Mouse (Mus musculus) midbrain, embryonic 10.5 days (tissue): Measurements from ENCODE around the gene Fam13c. TPM values are rescaled to one million over a fixed set of nuclear protein-coding genes. Genes with fewer than 3 reads are reported as not detected.

Experiments used
- DNase-seq: peaks from one replicate; pipeline ENCODE4 v3.0.0-alpha.2; 2017; ENCODE audit warnings: low spot score
- H3K27ac ChIP-seq: fragments of 300-500 bp; sonication (generic); replicated peaks from 2 replicates; pipeline ENCODE4 v1.5.1; 2016; ENCODE audit warnings: mild to moderate bottlenecking
- H3K27me3 ChIP-seq: fragments of 300-500 bp; sonication (generic); 2 replicates; pipeline ENCODE4 v1.6.1; 2016; ENCODE audit warnings: low read depth, mild to moderate bottlenecking; ENCODE audit not compliant: poor library complexity, severe bottlenecking
- H3K36me3 ChIP-seq: fragments of 300-500 bp; sonication (generic); 2 replicates; pipeline ENCODE4 v1.6.1; 2016; ENCODE audit warnings: mild to moderate bottlenecking, moderate library complexity
- H3K4me1 ChIP-seq: fragments of 300-500 bp; sonication (generic); 2 replicates; pipeline ENCODE4 v1.6.1; 2016
- H3K4me3 ChIP-seq: fragments of 300-500 bp; sonication (generic); 2 replicates; pipeline ENCODE4 v1.5.1; 2016; ENCODE audit warnings: mild to moderate bottlenecking, moderate library complexity
- H3K9me3 ChIP-seq: fragments of 300-500 bp; sonication (generic); replicated peaks from 2 replicates; pipeline ENCODE4 v1.6.1; 2016; ENCODE audit warnings: mild to moderate bottlenecking
- WGBS: fragments of 180-500 bp; shearing (Covaris S2); methylation state at CpG from one replicate; pipeline ENCODE4 v1.1.7; 2016; 5-methylcytosine and 5-hydroxymethylcytosine counted together
- polyA plus RNA-seq: library from polyadenylated mRNA; unstranded; fragments of >200 nt; fragmentation: Nextera tagmentation; extraction: Ambion mirVana; gene quantifications from 2 replicates; pipeline ENCODE4 v1.2.1, GENCODE M21; 2016

Gene Fam13c
- polyA plus RNA-seq, 1 experiment from 2014 or later = 13.3 TPM

- H3K27ac ChIP-seq = no peak overlapping the region
- H3K4me1 ChIP-seq = peaks cover 19% of the 10 kb centered on the region
- no peaks in the 10 kb centered on the region for H3K27me3 ChIP-seq
- DNase-seq = no peak
- no peaks in the 10 kb centered on the region for H3K9me3 ChIP-seq
- 88% methylated on average over 6 of the region's 6 CpGs for WGBS
- no peak overlapping the region for H3K4me3 ChIP-seq
- H3K36me3 ChIP-seq = peaks cover 15% of the 10 kb centered on the region; the same call in 1 of the 2 replicates
These were observed 43.5 kb downstream of the Fam13c start for GRCm38 (mm10) chr10:70483736-70484135.

- peak; percentile 31 for DNase-seq
- H3K27ac ChIP-seq = peak overlapping the region; percentile 74
- no peaks in the 10 kb centered on the region for H3K27me3 ChIP-seq
- no peaks in the 10 kb centered on the region for H3K9me3 ChIP-seq
- H3K36me3 ChIP-seq = peaks cover 14% of the 10 kb centered on the region; the same call in 1 of the 2 replicates
- H3K4me3 ChIP-seq = peak overlapping the region; percentile 5; the same call in 1 of the 2 replicates
- H3K4me1 ChIP-seq = peaks cover 19% of the 10 kb centered on the region
- WGBS = 32% methylated on average over 7 of the region's 7 CpGs
These were observed 44.4 kb downstream of the Fam13c start for GRCm38 (mm10) chr10:70484568-70485286.

GRCm38 (mm10) chr10:70485287-70485612 is 45.0 kb downstream of the Fam13c start:
- Histone ChIP-seq H3K9me3 (no peaks in the 10 kb centered on the region), H3K4me1 (peaks cover 19% of the 10 kb centered on the region), H3K36me3 (peaks cover 17% of the 10 kb centered on the region; the same call in 1 of the 2 replicates), H3K27me3 (no peaks in the 10 kb centered on the region), H3K4me3 (peak overlapping the region; percentile 5; the same call in 1 of the 2 replicates), H3K27ac (peak overlapping the region; percentile 74)
- peak; percentile 75 for DNase-seq
- WGBS = 12% methylated on average over 7 of the region's 7 CpGs

GRCm38 (mm10) chr10:70486651-70487050 is 46.4 kb downstream of the Fam13c start:
- H3K36me3 ChIP-seq = peaks cover 8% of the 10 kb centered on the region; the same call in 1 of the 2 replicates
- peaks cover 19% of the 10 kb centered on the region for H3K4me1 ChIP-seq
- no peaks in the 10 kb centered on the region for H3K9me3 ChIP-seq
- H3K4me3 ChIP-seq = no peak overlapping the region
- no peak for DNase-seq
- no peak overlapping the region for H3K27ac ChIP-seq
- H3K27me3 ChIP-seq = no peaks in the 10 kb centered on the region
- WGBS = 90% methylated on average over 6 of the region's 6 CpGs

- Histone ChIP-seq H3K27me3 (no peaks in the 10 kb centered on the region), H3K4me1 (peaks cover 4% of the 10 kb centered on the region), H3K9me3 (no peaks in the 10 kb centered on the region), H3K4me3 (no peak overlapping the region), H3K27ac (no peak overlapping the region), H3K36me3 (peaks cover 5% of the 10 kb centered on the region; the same call in 1 of the 2 replicates)
- DNase-seq = no peak
- 82% methylated on average over 3 of the region's 3 CpGs for WGBS
These were observed 53.6 kb downstream of the Fam13c start for GRCm38 (mm10) chr10:70493891-70494290.

- no peak overlapping the region for H3K4me3 ChIP-seq
- no peaks in the 10 kb centered on the region for H3K9me3 ChIP-seq
- H3K27me3 ChIP-seq = no peaks in the 10 kb centered on the region
- DNase-seq = no peak
- H3K27ac ChIP-seq = no peak overlapping the region
- peaks cover 5% of the 10 kb centered on the region; the same call in 1 of the 2 replicates for H3K36me3 ChIP-seq
- peaks cover 8% of the 10 kb centered on the region for H3K4me1 ChIP-seq
- WGBS = 69% methylated on average over 2 of the region's 2 CpGs
These were observed 54.2 kb downstream of the Fam13c start for GRCm38 (mm10) chr10:70494441-70494840.

- no peak overlapping the region for H3K27ac ChIP-seq
- H3K36me3 ChIP-seq = peaks cover under 1% of the 10 kb centered on the region; the same call in 1 of the 2 replicates
- H3K4me1 ChIP-seq = peaks cover 9% of the 10 kb centered on the region
- H3K9me3 ChIP-seq = no peaks in the 10 kb centered on the region
- DNase-seq = no peak
- no peaks in the 10 kb centered on the region for H3K27me3 ChIP-seq
- WGBS = 84% methylated on average over 4 of the region's 4 CpGs
- H3K4me3 ChIP-seq = no peak overlapping the region
These were observed 55.1 kb downstream of the Fam13c start for GRCm38 (mm10) chr10:70495106-70496104.

GRCm38 (mm10) chr10:70496938-70497337 is 56.7 kb downstream of the Fam13c start:
- H3K27ac ChIP-seq = no peak overlapping the region
- no peak for DNase-seq

GRCm38 (mm10) chr10:70498328-70498727 is 58.0 kb downstream of the Fam13c start:
- Histone ChIP-seq H3K27ac (no peak overlapping the region), H3K9me3 (no peaks in the 10 kb centered on the region), H3K4me3 (no peak overlapping the region), H3K4me1 (peaks cover 9% of the 10 kb centered on the region), H3K36me3 (0 out of 2 replicates have a peak, but pooled peaks cover 7% of the 10 kb centered on the region), H3K27me3 (no peaks in the 10 kb centered on the region)
- 61% methylated on average over 2 of the region's 2 CpGs for WGBS
- DNase-seq = no peak

More at GRCm38 (mm10) chr10:70496938-70497337, 56.7 kb downstream of the Fam13c start:
- H3K4me1 ChIP-seq = peaks cover 9% of the 10 kb centered on the region
- no peaks in the 10 kb centered on the region for H3K27me3 ChIP-seq
- no peak overlapping the region for H3K4me3 ChIP-seq
- no peaks in the 10 kb centered on the region for H3K9me3 ChIP-seq
- H3K36me3 ChIP-seq = 0 out of 2 replicates have a peak, but pooled peaks cover 4% of the 10 kb centered on the region

- Histone ChIP-seq H3K27me3 (no peaks in the 10 kb centered on the region), H3K4me3 (no peak overlapping the region), H3K36me3 (0 out of 2 replicates have a peak, but pooled peaks cover 7% of the 10 kb centered on the region), H3K27ac (no peak overlapping the region), H3K4me1 (peaks cover 9% of the 10 kb centered on the region), H3K9me3 (no peaks in the 10 kb centered on the region)
- DNase-seq = no peak
- 53% methylated on average over 13 of the region's 13 CpGs for WGBS
These were observed 59.0 kb downstream of the Fam13c start for GRCm38 (mm10) chr10:70499246-70499645.

- peaks cover 13% of the 10 kb centered on the region; the same call in 1 of the 2 replicates for H3K9me3 ChIP-seq
- DNase-seq = no peak
- H3K4me1 ChIP-seq = peaks cover 13% of the 10 kb centered on the region
- peaks cover 11% of the 10 kb centered on the region; the same call in 1 of the 2 replicates for H3K36me3 ChIP-seq
- WGBS = 88% methylated on average over 15 of the region's 15 CpGs
- no peak overlapping the region for H3K27ac ChIP-seq
- no peak overlapping the region for H3K4me3 ChIP-seq
- H3K27me3 ChIP-seq = no peaks in the 10 kb centered on the region
These were observed 64.6 kb downstream of the Fam13c start for GRCm38 (mm10) chr10:70504871-70505270.

GRCm38 (mm10) chr10:70505395-70505794 is 65.1 kb downstream of the Fam13c start:
- Histone ChIP-seq H3K4me3 (no peak overlapping the region), H3K27ac (no peak overlapping the region), H3K9me3 (peaks cover 13% of the 10 kb centered on the region; the same call in 1 of the 2 replicates), H3K4me1 (peaks cover 13% of the 10 kb centered on the region), H3K36me3 (peaks cover 11% of the 10 kb centered on the region; the same call in 1 of the 2 replicates), H3K27me3 (no peaks in the 10 kb centered on the region)
- DNase-seq = no peak
